Mouse (Mus musculus): ENCODE results near the gene Dnah2. TPM values are rescaled to one million over a fixed set of nuclear protein-coding genes. Genes with fewer than 3 reads are reported as not detected.

Gene Dnah2
- polyA plus RNA-seq, 1 experiment from 2014 or later, result 1.9 TPM

- no peak for DNase-seq (ENCODE audit: low spot score)
- Histone ChIP-seq H3K36me3 (peaks cover 63% of the 10 kb centered on the region), H3K27ac (replicated peaks) (no peak overlapping the region), H3K4me1 (peaks cover 32% of the 10 kb centered on the region), H3K4me3 (no peak overlapping the region), H3K27me3 (ENCODE audit: low read depth, poor library complexity, severe bottlenecking) (no peaks in the 10 kb centered on the region), H3K9me3 (replicated peaks) (no peaks in the 10 kb centered on the region)
- 90% methylated on average over 4 of the region's 4 CpGs for WGBS
Observed at GRCm38 (mm10) chr11:69375646-69376045, 173.3 kb downstream of the Dnah2 start.

- peaks cover 57% of the 10 kb centered on the region for H3K36me3 ChIP-seq
- H3K4me3 ChIP-seq, result no peak overlapping the region
- no peak overlapping the region for H3K27ac ChIP-seq (replicated peaks)
Observed at GRCm38 (mm10) chr11:69373223-69373965, 175.5 kb downstream of the Dnah2 start.

GRCm38 (mm10) chr11:69372780-69373170, 176.1 kb downstream of the Dnah2 start:
- Histone ChIP-seq H3K4me1 (peaks cover 55% of the 10 kb centered on the region), H3K4me3 (no peak overlapping the region), H3K36me3 (peaks cover 51% of the 10 kb centered on the region), H3K27me3 (ENCODE audit: low read depth, poor library complexity, severe bottlenecking) (no peaks in the 10 kb centered on the region), H3K9me3 (replicated peaks) (no peaks in the 10 kb centered on the region), H3K27ac (replicated peaks) (no peak overlapping the region)
- no peak for DNase-seq (ENCODE audit: low spot score)
- WGBS, result 62% methylated on average over 3 of the region's 3 CpGs

More at GRCm38 (mm10) chr11:69373223-69373965, 175.5 kb downstream of the Dnah2 start:
- peaks cover 48% of the 10 kb centered on the region for H3K4me1 ChIP-seq
- WGBS, result 90% methylated on average over 16 of the region's 16 CpGs
- H3K9me3 ChIP-seq (replicated peaks), result no peaks in the 10 kb centered on the region
- DNase-seq (ENCODE audit: low spot score), result no peak
- H3K27me3 ChIP-seq (ENCODE audit: low read depth, poor library complexity, severe bottlenecking), result no peaks in the 10 kb centered on the region

GRCm38 (mm10) chr11:69372056-69372779, 176.7 kb downstream of the Dnah2 start:
- H3K36me3 ChIP-seq, result peaks cover 46% of the 10 kb centered on the region
- no peak for DNase-seq (ENCODE audit: low spot score)
- H3K4me1 ChIP-seq, result peaks cover 60% of the 10 kb centered on the region
- H3K9me3 ChIP-seq (replicated peaks), result no peaks in the 10 kb centered on the region
- H3K4me3 ChIP-seq, result peak overlapping the region; percentile 97
- H3K27me3 ChIP-seq (ENCODE audit: low read depth, poor library complexity, severe bottlenecking), result no peaks in the 10 kb centered on the region
- 68% methylated on average over 12 of the region's 12 CpGs for WGBS
- H3K27ac ChIP-seq (replicated peaks), result peak overlapping the region; percentile 82

GRCm38 (mm10) chr11:69371601-69372000, 177.3 kb downstream of the Dnah2 start:
- H3K27ac ChIP-seq (replicated peaks), result peak overlapping the region; percentile 82
- peaks cover 66% of the 10 kb centered on the region for H3K4me1 ChIP-seq
- 31% methylated on average over 12 of the region's 12 CpGs for WGBS
- peak overlapping the region; percentile 97 for H3K4me3 ChIP-seq
- peaks cover 44% of the 10 kb centered on the region for H3K36me3 ChIP-seq
- H3K27me3 ChIP-seq (ENCODE audit: low read depth, poor library complexity, severe bottlenecking), result no peaks in the 10 kb centered on the region
- no peak for DNase-seq (ENCODE audit: low spot score)
- H3K9me3 ChIP-seq (replicated peaks), result no peaks in the 10 kb centered on the region

- Histone ChIP-seq H3K4me3 (peak overlapping the region; percentile 97), H3K36me3 (peaks cover 37% of the 10 kb centered on the region), H3K4me1 (peaks cover 74% of the 10 kb centered on the region), H3K9me3 (replicated peaks) (no peaks in the 10 kb centered on the region), H3K27ac (replicated peaks) (peak overlapping the region; percentile 82), H3K27me3 (ENCODE audit: low read depth, poor library complexity, severe bottlenecking) (no peaks in the 10 kb centered on the region)
- WGBS, result 17% methylated on average over 9 of the region's 9 CpGs
- no peak for DNase-seq (ENCODE audit: low spot score)
Observed at GRCm38 (mm10) chr11:69370817-69371215, 178.1 kb downstream of the Dnah2 start.

Small RNA genes lying within 50 kb of the gene (microRNA-seq; reads per million reads assigned to microRNA genes)
- not detected for gene Gm27493

Other genes with a start within 250 kb of the Dnah2 start
- gene Cntrob, start 225.3 kb downstream of the Dnah2 start, polyA plus RNA-seq (2016; fragmentation: Nextera tagmentation; extraction: Ambion mirVana), result 39.9 TPM in 2 replicates
- 174 and 188 TPM in 2 replicates for gene Trappc1, start 225.1 kb downstream of the Dnah2 start, polyA plus RNA-seq (2016; fragmentation: Nextera tagmentation; extraction: Ambion mirVana)
- 1.4 and 2.3 TPM in 2 replicates for gene Kcnab3, start 222.9 kb downstream of the Dnah2 start, polyA plus RNA-seq (2016; fragmentation: Nextera tagmentation; extraction: Ambion mirVana)
- gene Rnf227, start 208.6 kb downstream of the Dnah2 start, polyA plus RNA-seq (2016; fragmentation: Nextera tagmentation; extraction: Ambion mirVana), result 18.1 and 24.6 TPM in 2 replicates
- 41.7 and 50.6 TPM in 2 replicates for gene Chd3, start 179.7 kb downstream of the Dnah2 start, polyA plus RNA-seq (2016; fragmentation: Nextera tagmentation; extraction: Ambion mirVana)
- gene Naa38, start 153.6 kb downstream of the Dnah2 start, polyA plus RNA-seq (2016; fragmentation: Nextera tagmentation; extraction: Ambion mirVana), result 145 and 146 TPM in 2 replicates
- 50.4 and 57.3 TPM in 2 replicates for gene Cyb5d1, start 153.5 kb downstream of the Dnah2 start, polyA plus RNA-seq (2016; fragmentation: Nextera tagmentation; extraction: Ambion mirVana)
- 16.9 and 21.4 TPM in 2 replicates for gene Tmem88, start 150.9 kb downstream of the Dnah2 start, polyA plus RNA-seq (2016; fragmentation: Nextera tagmentation; extraction: Ambion mirVana)
- 31.8 and 37.1 TPM in 2 replicates for gene Kdm6b, start 135.4 kb downstream of the Dnah2 start, polyA plus RNA-seq (2016; fragmentation: Nextera tagmentation; extraction: Ambion mirVana)
- gene Efnb3, start 11.1 kb upstream of the Dnah2 start, polyA plus RNA-seq (2016; fragmentation: Nextera tagmentation; extraction: Ambion mirVana), result 48.8 and 53.9 TPM in 2 replicates
- gene Wrap53, start 31.1 kb upstream of the Dnah2 start, polyA plus RNA-seq (2016; fragmentation: Nextera tagmentation; extraction: Ambion mirVana), result 45.0 and 50.7 TPM in 2 replicates
- gene Trp53, start 31.2 kb upstream of the Dnah2 start, polyA plus RNA-seq (2016; fragmentation: Nextera tagmentation; extraction: Ambion mirVana), result 148 and 166 TPM in 2 replicates
- gene Atp1b2, start 56.8 kb upstream of the Dnah2 start, polyA plus RNA-seq (2016; fragmentation: Nextera tagmentation; extraction: Ambion mirVana), result 6.0 and 8.6 TPM in 2 replicates
- not detected in 2 replicates for gene Shbg, start 68.8 kb upstream of the Dnah2 start, polyA plus RNA-seq (2016; fragmentation: Nextera tagmentation; extraction: Ambion mirVana)
- 16.1 and 20.6 TPM in 2 replicates for gene Sat2, start 72.9 kb upstream of the Dnah2 start, polyA plus RNA-seq (2016; fragmentation: Nextera tagmentation; extraction: Ambion mirVana)
- 36.2 and 39.1 TPM in 2 replicates for gene Fxr2, start 83.9 kb upstream of the Dnah2 start, polyA plus RNA-seq (2016; fragmentation: Nextera tagmentation; extraction: Ambion mirVana)
- gene Sox15, start 106.2 kb upstream of the Dnah2 start, polyA plus RNA-seq (2016; fragmentation: Nextera tagmentation; extraction: Ambion mirVana), result 0.16 TPM in 1 of 2 replicates, not detected in the other
- 85.1 and 86.2 TPM in 2 replicates for gene Mpdu1, start 113.5 kb upstream of the Dnah2 start, polyA plus RNA-seq (2016; fragmentation: Nextera tagmentation; extraction: Ambion mirVana)
- 7.0 and 7.4 TPM in 2 replicates for gene Cd68, start 117.0 kb upstream of the Dnah2 start, polyA plus RNA-seq (2016; fragmentation: Nextera tagmentation; extraction: Ambion mirVana)
- 710 and 716 TPM in 2 replicates for gene Eif4a1, start 123.3 kb upstream of the Dnah2 start, polyA plus RNA-seq (2016; fragmentation: Nextera tagmentation; extraction: Ambion mirVana)
- 112 and 114 TPM in 2 replicates for gene Senp3, start 133.0 kb upstream of the Dnah2 start, polyA plus RNA-seq (2016; fragmentation: Nextera tagmentation; extraction: Ambion mirVana)
- gene Tnfsf13, start 136.7 kb upstream of the Dnah2 start, polyA plus RNA-seq (2016; fragmentation: Nextera tagmentation; extraction: Ambion mirVana), result 0.11 and 0.30 TPM in 2 replicates
- 1.2 and 1.4 TPM in 2 replicates for gene Tnfsf12, start 146.7 kb upstream of the Dnah2 start, polyA plus RNA-seq (2016; fragmentation: Nextera tagmentation; extraction: Ambion mirVana)
- gene Tnfsfm13, start 147.0 kb upstream of the Dnah2 start, polyA plus RNA-seq (2016; fragmentation: Nextera tagmentation; extraction: Ambion mirVana), result 1.0 and 1.3 TPM in 2 replicates
- 25.6 and 32.2 TPM in 2 replicates for gene Polr2a, start 209.5 kb upstream of the Dnah2 start, polyA plus RNA-seq (2016; fragmentation: Nextera tagmentation; extraction: Ambion mirVana)
- gene Slc35g3, start 212.9 kb upstream of the Dnah2 start, polyA plus RNA-seq (2016; fragmentation: Nextera tagmentation; extraction: Ambion mirVana), result 0.09 TPM in 1 of 2 replicates, not detected in the other
- gene Zbtb4, start 216.8 kb upstream of the Dnah2 start, polyA plus RNA-seq (2016; fragmentation: Nextera tagmentation; extraction: Ambion mirVana), result 0.64 and 0.91 TPM in 2 replicates
- gene Chrnb1, start 246.8 kb upstream of the Dnah2 start, polyA plus RNA-seq (2016; fragmentation: Nextera tagmentation; extraction: Ambion mirVana), result 1.1 TPM in 2 replicates